Mouse (Mus musculus) kidney, postnatal 36 days (tissue): ENCODE results near the gene Desi2.
"Not testable (repeated sequence)": the region's sequence is repeated elsewhere in the genome, so short reads cannot be mapped to it uniquely, and the experiment has no call there.

ENCODE experiments used
- DNase-seq, 2 experiments: peaks; one replicate each; pipeline ENCODE4 v3.0.0; 2021 to 2022; ENCODE audit warnings: mixed read lengths in 2 of 2

Desi2 gene

DNA sequence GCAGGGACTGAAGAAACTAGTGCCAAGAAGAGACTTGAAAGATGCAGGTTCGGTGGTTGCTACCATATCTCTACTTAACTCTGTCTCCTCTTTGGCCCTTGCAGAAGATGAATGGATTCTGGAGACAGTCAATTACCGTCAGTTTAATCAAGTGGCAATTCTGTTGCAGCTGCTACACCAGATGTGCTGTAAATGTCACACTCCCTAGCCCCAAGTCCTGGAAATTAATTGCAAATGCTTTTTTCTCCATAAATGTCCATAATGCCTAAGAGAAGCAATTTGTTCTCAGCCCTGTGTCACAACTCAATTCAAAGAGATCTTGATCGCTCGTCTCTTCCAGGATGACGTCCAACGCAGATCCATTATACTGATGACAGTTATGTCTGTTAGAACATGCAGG is 83.4 kb downstream of the Desi2 start:
- DNase-seq = no peak

DNA sequence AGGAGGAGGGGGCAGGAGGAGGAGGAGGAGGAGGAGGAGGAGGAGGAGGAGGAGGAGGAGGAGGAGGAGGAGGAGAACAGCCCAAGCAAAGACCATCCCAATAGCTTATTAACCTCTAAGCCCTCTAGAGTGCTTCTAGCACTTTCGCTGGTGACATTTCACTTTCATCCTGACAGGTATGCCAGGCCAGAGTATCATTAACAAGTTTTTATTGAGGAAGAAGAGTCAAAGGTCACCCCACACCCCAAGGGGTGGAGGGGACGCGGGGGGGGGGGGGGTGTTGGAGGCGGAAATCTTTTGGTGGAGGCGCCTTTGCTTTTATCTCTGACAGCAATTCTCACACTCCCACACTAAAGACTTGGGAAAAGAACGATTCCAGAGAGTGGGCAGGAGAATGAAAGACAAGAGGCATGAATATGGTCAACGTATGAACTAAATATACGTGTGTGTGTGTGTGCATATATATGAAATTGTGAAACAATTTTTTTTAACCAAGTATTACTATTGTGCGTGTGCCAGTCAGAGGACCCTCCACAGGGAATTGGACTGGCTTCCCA is 88.0 kb downstream of the Desi2 start:
- no peak for DNase-seq

DNA sequence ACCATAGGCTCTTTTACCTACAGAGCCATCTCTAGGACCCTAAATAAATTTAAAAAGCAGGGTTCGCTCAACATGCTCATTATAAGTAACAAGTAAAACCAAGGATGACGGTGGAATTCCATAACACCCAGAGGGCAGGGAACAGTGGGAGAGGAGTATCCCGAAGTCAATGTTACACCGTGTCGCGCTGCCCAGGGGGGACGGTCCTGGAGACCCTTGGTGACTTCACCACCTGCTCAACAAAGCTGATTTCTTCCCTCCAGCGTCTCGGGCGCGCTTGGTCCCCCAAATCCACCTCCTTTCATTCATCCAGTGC is 88.5 kb downstream of the Desi2 start:
- DNase-seq = no peak

DNA sequence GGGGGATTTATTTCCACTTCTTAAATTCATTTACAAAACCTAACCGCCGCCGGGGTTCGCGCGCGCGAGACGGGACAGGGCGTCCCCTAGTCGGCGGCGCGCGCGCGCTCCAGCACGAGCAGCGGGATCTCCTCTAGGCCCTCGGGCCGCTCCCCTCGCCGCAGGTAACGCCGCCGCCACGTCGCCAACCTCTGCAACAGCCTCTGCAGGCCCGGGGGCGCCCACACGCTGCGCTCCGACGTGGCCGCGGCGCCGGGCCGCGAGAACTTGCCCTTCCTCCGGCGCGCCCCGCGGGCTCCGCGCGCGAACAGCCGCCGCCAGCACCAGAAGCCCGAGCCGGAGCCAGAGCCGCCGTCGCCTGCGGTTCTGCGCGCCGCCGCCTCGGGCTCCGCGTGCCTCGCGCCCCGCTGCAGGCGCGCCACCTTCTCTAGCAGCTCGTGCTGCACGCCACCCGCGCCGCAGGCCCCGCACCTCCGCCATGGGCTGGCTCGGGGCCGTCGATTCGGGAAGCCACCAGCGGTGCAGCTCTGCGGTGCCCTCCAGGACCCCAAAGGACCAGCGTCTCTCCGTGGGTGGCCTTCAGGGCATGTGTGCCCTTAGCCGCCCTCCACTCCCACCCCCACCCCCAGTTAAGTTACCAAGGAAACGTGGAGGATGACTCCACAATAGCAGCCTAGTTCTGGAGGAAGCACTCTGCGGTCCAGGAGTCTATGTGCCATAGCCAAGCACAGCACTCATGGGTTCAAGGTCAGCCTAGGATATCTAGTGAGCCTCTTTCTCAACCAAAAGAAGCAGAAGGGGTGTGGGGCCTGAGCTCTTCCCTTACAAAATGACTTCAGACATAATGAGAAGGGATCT is 89.1 kb downstream of the Desi2 start:
- DNase-seq = peak; percentile 25 to 75

DNA sequence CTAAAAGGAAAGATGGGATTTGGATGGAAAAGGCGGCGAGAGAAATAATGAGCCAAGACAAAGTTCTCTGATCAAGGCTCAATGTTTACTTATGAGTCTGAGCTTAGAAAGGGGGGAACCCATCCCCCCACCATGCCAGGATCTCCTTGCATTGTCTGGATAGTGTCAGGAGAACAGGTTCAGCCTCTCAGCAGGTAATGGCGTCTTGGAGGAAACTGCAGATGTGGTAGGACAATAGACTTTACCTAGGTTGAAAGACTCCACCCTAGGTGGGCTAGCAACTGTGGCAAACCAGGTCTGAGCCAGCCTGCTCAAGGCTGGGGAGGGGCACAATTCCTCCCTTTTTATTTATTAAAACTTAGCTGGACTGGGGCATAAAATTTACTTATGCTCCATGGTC is 96.1 kb downstream of the Desi2 start:
- DNase-seq = not testable (repeated sequence)

DNA sequence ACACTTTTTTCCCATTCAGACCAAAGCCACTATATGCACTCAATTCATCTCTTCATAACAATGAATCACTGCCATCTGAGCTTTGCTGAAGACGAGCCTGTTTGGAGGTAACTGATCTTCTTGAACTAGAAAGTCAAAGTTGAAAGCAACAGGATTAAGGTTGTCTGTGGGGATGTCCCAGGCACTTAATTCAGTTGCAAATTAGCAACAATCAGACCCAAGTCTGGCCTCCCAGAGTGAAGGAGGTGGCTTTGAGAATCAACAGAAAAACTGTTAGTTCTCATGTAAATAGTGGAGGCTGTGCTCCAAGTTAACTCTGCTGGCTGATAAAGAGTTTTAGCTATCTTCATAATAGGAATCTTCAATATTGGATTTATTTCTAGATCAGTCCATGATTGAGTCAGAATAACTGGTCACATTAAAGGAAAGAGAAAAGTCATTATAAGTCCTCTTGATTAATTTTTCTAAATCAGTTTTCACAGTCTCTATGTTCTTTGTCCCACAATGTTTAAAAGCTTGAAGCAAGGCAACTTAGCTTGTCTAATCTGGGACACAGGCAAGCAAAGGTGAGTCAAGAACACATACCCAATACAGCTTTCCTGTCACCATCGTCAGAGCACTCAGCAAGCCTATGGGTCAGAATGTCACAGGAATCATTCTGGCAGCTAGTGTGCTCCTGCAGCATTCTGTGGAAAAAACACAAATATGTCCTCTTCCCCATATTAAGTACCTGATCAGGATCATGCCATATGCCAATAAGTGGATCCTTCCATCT is 96.9 kb downstream of the Desi2 start:
- no peak for DNase-seq

- DNase-seq = no peak
Measured at GRCm38 (mm10) chr1:178287601-178288176, 100.5 kb downstream of the Desi2 start.

DNA sequence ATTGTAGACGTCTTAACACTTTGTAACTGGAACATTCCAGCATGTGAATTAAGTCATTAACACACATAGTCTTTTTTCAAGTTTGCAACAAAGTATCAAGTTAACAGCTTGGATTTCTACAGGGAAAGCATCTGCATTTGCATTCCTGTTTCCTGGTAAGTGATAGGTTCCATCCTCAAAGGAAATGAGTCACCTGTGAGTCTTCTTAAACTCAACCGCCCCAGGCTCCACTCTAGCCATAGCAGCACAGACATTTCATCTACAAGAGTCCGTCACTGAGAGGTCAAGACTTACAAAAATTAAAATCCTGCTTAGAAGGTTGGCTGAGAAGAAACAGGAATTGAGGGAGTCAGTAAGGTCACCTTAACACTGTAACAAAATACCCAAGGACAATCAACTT is 104.5 kb downstream of the Desi2 start:
- DNase-seq = no peak

GRCm38 (mm10) chr1:178294051-178294450 is 106.8 kb downstream of the Desi2 start:
- DNase-seq = no peak

- not testable (repeated sequence) for DNase-seq
Measured at GRCm38 (mm10) chr1:178301261-178301660, 114.0 kb downstream of the Desi2 start.

DNA sequence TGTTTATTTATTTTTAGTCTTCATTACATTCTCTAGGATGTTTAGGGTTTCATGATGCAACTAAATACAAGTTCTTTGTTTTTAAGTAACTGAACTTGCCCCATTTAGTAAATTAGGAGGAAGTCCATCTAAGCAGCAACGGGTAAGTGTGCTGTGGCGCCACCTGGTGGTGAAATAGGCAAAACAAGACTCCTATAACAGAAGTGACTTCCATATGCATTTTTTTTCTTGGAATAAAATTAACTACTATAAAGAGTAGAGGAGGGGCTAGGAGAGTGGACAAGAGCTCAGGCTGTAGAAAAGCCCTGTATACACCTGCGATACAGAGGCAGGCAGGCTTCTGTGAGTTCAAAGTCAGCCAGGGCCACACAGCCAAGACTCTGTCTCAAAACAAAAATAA is 116.2 kb downstream of the Desi2 start:
- peak; percentile 76 to 90 for DNase-seq
